Mouse (Mus musculus): ENCODE results near the gene Zfp638.
A peak's percentile ranks its signal among the peaks of the same experiment; 100 is the strongest.
"Not testable (repeated sequence)": the region's sequence is repeated elsewhere in the genome, so short reads cannot be mapped to it uniquely, and the experiment has no call there.

The Zfp638 gene

GRCm38 (mm10) chr6:83866954-83867597 is at the start of gene Zfp638:
TSS of gene Zfp638 (plus strand) at chr6:83867109.
- DNase-seq: peak; percentile 90 to 95

- DNase-seq: no peak
These were observed 47.9 kb upstream of the Zfp638 start for GRCm38 (mm10) chr6:83818996-83819395.

DNA sequence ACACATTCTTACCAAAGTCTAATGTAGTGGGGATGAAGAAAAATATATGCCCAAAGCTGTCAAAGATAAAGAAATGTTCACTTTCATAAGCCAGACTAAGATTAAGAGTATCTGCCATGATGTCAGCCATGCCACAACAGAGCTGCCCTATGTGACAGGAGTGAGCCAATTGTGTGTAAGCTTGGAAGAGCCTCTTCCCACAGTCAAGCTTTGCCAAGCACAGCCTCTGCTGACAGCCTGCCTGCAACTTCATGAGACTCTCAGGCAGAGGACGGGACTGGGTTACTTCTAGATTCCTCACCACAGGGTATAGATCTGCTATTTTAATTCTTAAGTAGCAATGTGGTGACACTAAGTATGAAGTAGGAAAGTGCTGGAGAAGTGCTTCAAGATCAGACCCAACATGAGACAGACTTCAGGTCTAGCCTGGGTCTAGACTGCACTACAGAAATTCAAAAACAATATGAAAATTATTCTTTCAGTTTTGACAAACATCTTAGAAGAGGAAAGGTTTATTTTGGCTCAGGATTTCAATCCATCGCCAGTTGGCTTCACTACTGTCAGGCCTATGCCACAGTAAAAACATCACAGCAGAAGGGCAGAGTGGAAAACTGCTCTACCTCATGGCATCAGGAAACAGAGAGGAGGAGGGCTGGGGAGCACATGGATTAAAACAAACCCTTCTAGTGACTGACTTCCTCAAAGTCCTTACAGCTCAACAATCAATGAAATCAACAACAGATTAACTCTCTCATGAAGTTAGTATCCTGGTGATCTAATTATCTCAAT is 46.0 kb upstream of the Zfp638 start:
- DNase-seq: no peak

DNA sequence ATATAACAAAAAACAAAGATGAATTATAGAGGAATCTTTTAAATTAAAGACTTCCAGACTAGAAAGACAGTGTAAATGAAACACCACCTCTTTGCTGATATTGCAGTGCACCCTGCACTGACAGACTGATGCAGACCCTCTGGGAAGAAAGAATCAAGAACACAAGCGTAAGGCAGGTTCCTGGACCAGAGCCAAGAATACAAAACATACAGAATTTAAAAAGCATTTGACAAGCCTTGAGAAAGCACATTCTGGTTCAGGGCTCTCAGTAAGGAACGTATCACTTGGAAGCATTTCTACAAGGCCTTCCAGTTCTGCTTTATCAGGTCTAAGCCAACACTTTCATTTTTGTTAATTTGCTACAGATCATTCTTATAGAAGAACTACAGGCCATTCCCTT is 45.1 kb upstream of the Zfp638 start:
- no peak for DNase-seq

DNA sequence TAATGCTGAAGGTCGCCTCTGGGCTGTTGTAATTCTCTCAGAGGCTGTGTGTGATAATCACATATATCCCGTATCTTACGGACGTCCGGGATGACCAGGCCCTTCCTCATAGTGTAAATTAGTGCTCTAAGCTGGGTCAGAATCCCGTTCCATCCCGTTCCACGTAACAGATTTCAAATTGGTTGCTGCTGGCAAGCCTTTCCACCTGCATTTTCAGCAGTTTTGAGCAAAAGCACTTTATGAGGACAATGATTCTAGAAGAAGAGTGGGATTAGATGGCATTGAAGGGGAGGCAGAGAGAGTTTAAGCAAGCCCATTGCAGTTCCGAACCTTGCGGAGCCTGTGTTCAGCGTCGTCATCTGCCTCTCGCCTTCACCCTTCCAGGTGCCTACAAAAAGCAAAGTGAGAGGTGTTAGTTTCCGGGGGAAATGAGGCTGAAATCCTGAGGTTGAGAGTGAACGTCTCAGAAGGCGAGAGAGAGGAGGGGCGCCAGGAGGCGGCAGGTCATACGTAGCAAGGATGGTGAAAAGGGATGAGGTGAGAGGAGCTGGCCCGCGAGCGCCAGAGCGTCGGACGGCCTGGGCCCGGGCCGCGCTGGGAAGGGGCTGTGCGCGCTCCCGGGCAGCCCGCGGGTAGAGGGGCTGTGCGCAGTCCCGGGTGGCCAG is 35.8 kb upstream of the Zfp638 start:
- no peak for DNase-seq

GRCm38 (mm10) chr6:83831606-83832123 is 35.2 kb upstream of the Zfp638 start, which contains the start of gene Paip2b:
TSS of gene Paip2b (minus strand) at chr6:83831741.
- DNase-seq: peak; percentile 99 to 100

DNA sequence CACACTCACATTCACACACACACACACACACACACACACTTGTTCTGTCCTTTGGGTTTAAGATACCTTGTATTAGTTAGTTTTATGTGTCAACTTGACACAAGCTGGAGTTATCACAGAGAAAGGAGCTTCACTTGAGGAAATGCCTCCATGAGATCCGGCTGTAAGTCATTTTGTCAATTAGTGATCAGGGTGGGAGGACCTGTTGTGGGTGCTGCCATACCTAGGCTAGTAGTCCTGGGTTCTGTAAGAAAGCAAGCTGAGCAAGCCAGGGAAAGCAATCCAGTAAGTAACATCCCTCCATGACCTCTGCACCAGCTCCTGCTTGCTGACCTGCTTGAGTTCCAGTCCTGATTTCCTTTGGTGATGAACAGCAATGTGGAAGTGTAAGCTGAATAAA is 34.5 kb upstream of the Zfp638 start:
- DNase-seq: not testable (repeated sequence)

GRCm38 (mm10) chr6:83836826-83837225 is 30.1 kb upstream of the Zfp638 start:
- DNase-seq: no peak

- no peak for DNase-seq
These were observed 28.9 kb upstream of the Zfp638 start for GRCm38 (mm10) chr6:83838046-83838445.

GRCm38 (mm10) chr6:83840086-83840485 is 26.8 kb upstream of the Zfp638 start:
- DNase-seq: no peak

DNA sequence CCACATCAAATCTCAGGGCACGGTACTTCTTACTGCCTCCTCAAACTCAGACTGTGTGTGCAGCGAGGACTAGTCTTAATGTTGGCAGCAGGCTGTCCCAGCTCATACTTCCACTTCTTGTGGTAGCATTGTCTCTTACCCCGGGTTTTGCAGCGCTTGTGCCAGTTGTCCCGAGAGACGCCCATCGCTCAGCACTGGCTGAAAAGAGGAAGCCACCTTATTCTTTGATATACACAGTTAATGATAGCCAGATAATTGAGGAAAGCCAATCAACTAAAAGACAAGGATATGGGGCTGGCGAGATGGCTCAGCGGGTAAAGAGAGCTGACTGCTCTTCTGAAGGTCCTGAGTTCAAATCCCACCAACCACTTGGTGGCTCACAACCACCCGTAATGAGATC is 22.0 kb upstream of the Zfp638 start:
- no peak for DNase-seq

DNA sequence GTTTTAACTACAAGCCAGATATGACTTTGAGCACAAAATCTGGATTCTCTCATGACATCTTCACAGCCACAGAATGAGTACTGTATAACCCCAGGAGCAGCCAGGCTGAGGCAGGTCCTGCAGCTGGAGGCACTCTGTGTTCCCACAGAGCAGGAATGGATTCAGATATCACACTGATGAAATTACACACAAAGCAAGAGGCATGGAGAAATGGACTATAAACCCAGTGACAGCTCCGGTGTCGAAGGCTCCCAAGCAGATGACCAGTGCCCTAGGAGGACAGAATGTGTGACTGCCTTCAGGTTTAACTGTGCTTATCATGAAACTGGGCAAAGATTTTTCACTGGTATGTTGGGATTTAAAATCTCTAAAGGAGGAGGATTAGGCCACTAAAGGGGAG is 20.8 kb upstream of the Zfp638 start:
- no peak for DNase-seq

DNA sequence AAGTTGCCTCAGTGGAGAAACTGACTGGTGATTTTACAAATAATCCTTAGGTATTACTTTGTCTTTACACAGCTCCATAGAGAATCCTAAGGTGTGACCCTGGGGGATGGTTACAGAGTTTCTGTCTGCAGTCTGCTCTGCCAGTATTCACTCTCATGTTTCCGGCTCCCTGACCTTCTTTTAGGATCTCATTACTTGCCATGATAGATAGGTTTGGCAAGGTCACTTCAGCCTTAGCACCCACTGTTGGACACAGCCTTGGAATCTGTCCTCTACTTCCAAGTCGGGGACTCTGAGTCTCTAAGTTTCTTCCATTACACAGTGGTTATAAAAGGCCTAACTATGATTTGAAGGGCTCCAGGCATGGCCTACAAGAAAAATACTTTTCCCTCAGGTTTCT is 17.5 kb upstream of the Zfp638 start:
- no peak for DNase-seq

GRCm38 (mm10) chr6:83857476-83857875 is 9.4 kb upstream of the Zfp638 start:
- no peak for DNase-seq

DNA sequence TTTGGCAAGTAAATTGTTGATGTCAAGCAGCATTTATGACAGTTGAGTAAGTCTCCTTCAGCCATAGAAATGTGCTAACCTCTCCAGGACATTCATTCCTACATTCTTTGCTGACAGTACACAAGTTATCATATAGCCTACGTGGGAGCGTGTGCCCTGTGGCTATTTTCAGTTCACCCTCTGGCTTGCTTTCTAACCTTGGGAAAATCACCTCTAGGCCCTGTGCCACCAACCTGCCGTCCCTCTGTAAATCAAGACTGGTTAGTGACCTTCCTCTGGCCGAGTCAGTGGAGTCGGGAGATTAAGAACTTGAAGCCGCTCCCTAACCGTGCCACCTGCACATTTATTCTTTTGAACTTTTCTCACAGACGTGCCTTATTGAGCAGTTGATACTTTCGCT is 6.9 kb upstream of the Zfp638 start:
- no peak for DNase-seq

- DNase-seq: no peak
These were observed 3.4 kb upstream of the Zfp638 start for GRCm38 (mm10) chr6:83863538-83863937.

- no peak for DNase-seq
These were observed 486 bp upstream of the Zfp638 start for GRCm38 (mm10) chr6:83866423-83866822.

DNA sequence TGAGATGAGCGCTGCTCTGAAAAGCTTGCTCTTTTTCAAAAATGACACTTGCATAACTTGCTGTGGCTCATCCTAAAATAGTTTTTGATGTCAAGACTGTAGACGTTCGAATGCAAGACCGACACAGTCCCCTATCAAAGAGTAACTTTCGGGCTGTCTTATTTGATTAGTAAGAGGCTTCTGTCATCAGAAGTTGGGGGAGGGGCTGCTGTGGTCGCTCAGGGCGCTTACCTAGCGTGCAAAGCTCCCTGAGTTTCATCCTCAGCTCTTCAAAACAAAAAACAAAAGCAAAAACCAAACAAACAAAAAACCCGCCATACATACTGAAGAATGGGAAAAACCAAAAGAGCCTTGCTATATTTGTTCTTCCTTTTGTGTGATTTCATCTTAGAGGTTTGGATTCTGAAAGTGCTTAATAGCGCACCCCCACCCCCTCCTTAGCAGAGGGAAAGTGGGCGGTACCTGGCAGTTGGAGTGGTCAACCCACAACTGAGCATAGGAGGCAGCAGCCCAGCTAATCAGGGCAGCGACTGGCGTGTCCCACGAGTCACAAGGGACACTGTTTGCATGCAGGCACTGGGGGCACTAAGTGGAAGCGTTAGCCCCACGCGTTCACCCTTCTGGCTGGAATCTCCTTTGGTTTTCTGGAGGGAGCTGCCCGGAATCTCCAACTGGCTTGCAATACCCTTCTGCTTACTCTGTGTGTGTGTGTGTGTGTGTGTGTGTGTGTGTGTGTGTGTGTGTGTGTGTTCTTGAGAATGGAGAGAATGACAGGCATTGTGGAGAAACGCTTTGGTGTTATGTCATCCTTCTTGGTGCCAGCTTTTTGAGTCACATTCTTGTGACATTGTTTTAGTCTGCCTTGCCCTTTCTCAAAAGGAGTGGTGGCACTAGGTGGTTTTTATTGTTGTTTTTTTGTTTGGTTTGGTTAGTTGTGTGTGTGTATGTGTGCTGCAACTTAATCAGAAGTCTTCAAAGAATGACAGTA is 983 bp downstream of the Zfp638 start:
- DNase-seq: peak; percentile 14 to 18

DNA sequence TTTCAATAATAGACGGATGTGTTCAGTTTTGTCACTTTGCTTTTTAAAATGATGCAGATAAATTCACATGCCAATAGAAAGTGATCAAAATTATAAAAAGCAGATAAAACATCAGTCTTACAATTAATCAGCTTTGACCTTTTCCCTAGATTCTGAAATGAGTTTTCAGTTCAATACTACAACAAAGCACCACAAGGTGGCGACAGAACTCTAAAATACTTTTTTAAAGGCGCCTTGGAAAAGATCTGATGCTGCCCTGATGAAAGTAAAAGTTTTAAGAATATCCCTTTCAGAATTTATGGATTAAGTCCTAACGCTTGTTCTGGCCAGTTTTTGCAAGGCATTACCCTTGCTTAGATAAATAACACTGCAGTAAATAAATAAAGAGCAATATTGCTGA is 12.9 kb downstream of the Zfp638 start:
- peak; percentile 29 to 69 for DNase-seq

DNA sequence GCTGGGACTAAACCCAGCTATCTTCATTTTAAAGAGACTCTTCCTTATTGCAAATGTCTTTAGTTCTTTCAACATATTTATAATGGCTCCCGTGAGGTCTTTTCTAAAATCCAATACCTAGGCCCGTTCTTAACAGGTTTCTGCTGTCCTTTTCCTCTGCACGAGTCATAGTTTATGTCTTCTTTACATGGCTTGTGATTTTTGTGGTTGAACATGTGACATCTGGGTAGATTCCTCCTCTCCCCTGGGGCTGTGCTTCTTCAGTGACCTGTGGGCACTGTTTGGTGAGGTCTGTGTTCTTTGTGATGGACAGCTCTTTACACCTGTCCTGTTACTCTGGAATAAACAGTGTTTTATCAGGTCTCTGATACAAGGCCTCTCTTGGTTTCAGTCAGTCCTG is 19.9 kb downstream of the Zfp638 start:
- no peak for DNase-seq

DNA sequence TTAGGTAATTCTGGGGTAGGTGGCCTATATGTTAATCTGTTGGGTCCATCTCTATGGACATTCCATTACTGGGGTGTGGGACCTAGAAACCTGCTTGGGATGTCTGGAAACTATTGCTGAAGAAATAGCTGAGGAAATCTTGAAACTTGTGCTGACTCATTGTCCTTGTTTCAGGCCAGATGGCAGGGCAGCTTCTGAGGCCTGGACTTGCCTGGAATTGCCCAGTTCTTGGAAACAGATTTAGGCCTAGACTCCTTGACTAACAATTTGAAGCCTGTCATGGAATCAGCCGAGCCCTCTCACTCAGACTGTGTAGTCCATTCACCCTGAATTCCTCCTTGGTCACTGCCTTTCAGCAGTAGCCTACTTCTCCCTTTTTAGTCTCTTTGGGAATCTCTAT is 21.9 kb downstream of the Zfp638 start:
- DNase-seq: no peak

GRCm38 (mm10) chr6:83890281-83891015 is 23.5 kb downstream of the Zfp638 start:
- DNase-seq: no peak

Data from kidney, adult 8-10 months (tissue).